Mouse (Mus musculus): Measurements from ENCODE around the gene Fgfr2.

Gene Fgfr2

DNA sequence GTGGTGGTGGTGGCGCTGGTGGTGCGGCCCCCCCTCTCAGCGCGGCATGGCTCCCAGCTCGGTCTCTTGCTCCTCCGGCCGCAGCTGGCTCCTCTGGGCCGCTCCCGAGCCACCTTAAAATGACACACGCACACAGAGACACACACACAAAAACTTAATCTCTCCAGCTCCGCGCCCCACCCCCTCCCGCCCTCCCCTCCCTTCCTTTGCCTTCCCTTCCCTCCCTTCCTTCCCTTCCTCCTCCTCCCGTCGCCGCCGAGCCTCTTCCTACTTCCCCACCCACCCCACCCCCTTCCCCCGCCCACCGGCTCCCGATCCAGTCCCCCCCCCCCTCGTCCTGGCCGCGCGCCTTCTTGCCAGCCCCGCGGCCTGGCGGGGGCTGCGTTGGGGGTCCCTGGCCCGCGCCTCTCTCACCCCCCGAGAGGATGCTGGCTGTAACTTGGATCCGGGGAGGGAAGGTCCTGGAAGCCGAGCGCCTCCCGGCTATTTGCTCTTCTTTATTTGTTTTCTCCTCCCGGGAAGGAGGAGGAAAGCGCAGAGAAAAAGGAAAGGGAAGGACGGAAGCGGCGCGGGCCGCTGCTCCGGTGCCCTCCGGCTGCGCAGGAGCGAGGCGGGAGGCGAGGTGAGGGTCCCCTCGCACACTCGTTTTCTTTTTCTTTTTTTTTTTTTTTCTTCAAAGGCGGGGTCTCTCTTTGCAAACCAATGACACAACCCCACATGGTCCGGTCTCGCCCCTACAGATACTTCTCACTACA lies at the start of gene Fgfr2:
TSS of gene Fgfr2 (minus strand) at position 107 of the 755 bp plus-strand sequence.
- in situ Hi-C loops (cut with MboI, MseI) = no loop called here

DNA sequence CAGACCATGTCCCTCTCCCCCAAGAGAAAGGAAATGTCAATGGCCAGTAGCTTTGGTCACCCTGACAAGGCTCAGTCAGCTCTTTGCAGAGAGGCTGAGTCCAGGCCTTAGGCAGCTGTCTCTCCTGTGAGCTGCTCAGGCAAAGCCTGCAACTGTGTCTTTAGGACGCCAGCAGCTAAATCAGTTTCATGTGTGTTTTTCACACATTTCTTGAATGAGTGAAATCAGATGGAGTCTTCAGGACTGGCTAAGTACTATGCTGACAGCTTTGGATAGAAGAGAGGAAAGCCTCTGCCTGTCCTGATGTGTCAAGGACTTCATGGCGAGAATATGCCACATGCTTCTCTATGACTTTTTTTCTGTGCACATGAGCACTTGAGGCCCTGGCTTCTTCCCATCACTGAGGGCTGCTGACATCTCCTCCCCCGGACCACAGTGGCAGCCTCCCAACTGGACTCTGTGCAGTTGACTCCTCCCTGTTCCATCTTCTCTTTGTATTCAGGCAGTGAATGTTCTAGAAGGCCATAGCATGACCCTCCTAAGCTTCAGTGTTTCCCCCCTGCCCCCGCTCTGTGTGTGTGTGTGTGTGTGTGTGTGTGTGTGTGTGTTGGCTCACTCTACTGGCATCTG lies 48.4 kb upstream of the Fgfr2 start:
- in situ Hi-C loops (cut with MboI, MseI) = no loop called here

DNA sequence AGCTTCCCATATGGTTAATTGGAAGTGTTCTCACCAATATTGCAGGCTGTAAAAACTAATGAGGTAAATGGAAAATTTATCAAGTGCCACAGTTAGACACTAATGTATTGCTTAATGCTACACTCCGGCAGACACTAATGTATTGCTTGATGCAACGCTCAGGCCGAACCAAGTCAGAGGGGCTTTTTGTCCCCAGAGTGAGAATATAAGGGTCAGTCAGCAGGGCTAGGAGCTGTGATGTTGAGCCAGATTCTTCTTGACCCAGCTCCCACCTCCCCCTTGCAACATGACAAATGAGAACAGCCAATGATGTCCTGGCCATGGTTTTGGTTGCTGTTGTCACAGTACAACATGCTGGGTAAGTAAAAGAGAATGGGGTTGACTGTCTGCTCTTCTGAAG lies 45.8 kb upstream of the Fgfr2 start:
- in situ Hi-C loops (cut with MboI, MseI) = no loop called here

DNA sequence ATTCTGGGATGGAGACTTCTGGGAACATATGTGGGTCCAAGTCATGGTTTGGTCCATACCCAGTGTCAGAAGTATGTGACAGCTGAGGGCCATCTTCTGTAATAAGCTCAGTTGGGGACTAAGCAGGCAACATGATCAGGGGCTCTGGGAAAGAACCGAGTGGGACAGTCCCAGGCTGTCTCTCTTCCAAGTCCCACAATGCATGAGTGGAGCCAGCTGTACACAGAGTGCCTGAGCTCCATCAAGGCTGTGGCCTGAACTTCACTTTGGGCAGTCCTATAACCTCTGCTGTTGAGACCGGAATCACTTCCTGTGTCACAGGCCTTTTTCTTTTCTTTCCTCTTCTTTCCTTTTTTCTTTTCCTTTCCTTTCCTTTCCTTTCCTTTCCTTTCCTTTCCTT lies 44.8 kb upstream of the Fgfr2 start:
- in situ Hi-C loops (cut with MboI, MseI) = no loop called here

DNA sequence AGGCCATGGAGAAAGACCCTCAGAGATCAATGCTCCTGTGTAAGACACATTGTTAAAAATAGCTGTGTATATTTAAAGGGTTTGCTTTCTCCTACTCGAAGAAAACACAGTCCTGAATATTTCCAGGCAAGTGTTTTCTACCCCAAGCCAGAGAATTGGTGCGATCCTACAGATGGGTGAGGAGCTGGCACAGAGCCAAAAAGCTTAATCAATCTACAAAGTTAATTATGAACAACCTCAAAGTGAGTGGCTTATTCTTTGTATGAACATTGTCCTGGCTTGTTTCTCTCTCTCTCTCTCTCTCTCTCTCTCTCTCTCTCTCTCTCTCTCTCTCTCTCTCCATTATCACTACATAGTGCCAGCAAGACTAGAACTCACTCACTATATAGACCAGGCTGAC lies 41.6 kb upstream of the Fgfr2 start:
- in situ Hi-C loops (cut with MboI, MseI) = no loop called here

DNA sequence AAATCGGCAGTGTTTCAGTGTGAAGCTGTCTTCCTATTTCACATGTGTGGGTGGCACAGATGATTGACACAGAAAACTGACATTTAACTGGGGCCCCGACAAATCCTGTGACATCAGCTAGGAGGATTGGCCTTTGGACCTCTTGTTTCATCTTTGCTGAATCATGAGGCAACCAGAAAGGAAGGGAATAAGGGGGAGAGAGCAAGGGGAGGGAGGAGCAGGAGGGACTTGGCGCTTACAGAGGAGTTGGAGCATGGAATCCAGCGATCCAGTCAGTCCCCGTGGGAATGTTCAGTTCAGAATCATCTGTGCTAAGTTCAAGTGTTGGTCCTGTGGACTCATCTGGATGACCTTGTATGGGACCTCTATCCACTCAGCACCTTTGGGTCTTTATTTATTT lies 39.9 kb upstream of the Fgfr2 start:
- in situ Hi-C loops (cut with MboI, MseI) = no loop called here

DNA sequence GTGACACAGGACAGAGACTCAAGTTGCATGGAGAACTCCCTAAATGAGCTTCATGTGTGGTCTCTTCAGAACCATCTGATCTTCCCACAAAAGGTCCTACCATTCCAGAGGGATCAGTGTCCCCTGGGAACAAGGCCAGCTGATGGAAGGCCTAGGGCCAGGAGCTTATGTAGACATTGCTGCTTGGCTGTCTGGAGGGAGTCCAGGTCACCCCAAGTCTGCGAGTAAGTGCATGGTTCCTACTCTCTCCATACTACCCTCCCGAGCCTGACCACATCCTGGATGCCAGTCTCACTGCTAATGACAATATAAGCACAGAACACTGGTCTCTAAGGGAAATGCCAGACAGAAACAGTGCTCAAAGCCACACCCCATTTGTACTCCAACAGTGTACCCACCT lies 39.0 kb upstream of the Fgfr2 start:
- in situ Hi-C loops (cut with MboI, MseI) = no loop called here

DNA sequence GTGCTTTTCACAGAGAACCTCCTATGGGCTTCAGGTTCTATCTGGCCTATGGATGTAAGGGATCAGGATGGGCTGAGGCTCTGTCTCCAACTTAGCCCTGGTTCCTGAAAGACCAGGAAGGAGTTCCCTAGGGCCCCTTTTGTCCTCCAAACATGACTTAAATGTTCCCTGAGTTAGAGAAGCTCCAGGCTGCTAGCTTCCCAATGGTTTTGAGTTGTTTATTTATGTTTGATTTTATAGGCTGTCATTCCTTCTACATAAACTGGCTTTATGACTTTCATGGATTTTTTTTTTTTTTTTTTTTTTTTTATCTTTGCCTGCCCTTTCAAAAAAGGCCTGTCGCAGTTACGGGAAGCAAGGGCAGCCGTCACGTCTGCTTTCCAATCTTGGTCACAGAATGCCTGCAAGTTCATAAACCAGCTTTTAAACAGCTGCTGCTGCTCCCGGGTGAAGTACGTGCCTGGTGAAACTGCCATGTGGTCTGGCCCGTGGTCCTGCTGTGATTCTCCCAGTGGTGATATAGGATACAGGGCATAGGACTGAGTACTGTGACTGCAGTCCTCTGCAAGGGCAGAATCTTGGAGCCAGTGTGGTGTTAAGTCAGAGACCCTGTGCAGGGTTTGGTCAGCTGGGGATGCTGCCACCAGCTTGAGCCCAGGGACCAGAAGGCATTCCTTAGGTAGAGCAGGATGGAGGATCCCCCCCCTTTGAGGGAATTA lies 38.4 kb upstream of the Fgfr2 start:
- in situ Hi-C loops (cut with MboI, MseI) = no loop called here

DNA sequence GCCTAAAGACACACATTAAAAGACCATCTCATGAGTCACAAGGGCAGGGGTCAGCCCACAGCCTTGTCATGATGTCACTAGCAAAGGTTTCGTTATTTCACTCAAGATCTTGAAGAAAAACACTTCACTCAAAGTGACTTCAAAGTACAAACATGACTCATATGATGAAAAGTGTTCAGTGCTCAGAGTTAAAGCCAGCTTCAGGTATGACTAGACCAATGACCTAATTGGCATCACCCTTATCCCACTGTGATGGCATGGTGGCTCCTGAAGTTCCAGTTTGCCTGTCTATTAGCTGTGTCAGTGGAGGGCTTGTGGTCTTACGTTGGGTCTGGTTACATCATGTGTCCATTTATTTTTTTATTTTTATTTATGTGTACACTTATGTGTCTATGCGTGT lies 36.4 kb upstream of the Fgfr2 start:
- in situ Hi-C loops (cut with MboI, MseI) = no loop called here

DNA sequence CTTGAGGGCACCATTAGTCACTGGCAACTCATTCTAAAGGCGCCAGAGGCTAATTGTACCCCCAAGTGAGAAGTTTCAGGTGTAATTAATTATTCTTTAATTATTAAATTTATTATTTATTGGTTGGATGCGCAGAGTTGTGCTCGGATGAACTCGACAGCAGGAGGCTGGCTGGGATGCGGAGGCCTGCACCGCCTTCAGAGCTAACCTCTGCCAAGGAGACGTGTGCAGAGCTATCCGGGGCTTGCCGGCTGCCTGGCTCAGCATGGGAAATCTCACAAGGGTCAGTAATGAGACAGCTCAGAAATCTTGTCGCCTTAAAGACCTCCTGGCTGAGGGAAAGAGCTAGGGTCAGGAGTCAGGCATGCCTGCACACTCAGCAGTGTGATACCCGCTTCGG lies 32.5 kb upstream of the Fgfr2 start:
- in situ Hi-C loops (cut with MboI, MseI) = no loop called here

DNA sequence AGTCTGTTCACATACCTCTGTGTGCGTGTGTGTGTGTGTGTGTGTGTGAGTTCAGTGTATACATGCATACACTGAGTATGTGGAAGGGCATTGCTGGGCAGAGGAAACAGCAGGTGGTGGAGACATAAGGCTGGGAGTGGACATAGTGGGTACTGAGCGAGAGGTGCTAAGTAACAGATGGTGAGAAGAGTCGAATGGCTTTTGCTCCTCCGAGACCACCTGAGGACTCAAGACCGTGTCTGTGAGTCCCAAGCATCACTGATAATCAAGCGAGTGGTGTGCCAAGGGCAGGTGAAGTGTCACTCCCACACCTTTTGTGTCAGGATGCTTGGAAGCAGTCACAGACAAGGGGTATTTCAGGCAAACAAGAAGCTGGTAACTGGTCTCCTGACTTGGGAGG lies 31.7 kb upstream of the Fgfr2 start:
- in situ Hi-C loops (cut with MboI, MseI) = no loop called here

DNA sequence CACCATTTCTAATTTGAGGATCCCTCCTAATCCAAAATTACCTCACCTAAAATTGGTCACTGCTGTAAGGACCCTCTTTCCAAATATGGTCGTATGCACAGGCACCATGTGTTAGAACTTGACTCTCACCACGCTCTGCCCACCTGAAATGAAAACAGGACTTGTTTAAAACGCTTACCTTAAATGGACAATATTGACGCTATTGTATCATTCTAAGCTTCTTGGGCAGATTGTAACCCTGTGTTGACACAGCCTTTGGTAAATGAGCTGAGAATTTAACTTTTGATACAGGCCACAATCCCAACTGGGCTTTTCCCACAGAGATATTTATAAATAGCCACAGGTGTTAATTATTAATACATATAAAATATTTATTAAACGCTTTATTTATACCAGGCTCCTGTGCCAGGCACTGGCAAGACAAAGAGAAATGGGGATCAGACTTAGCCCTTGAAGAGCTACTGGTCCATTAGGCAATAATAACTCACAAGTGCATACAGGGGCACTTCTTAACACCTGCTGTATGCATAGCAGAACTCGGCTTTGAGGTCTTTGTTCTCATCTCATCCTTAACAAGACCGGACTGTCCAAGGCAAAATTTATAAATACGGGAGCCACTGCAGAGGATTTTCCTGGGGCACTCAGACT lies 16.7 kb upstream of the Fgfr2 start:
- in situ Hi-C loops (cut with MboI, MseI) = no loop called here

DNA sequence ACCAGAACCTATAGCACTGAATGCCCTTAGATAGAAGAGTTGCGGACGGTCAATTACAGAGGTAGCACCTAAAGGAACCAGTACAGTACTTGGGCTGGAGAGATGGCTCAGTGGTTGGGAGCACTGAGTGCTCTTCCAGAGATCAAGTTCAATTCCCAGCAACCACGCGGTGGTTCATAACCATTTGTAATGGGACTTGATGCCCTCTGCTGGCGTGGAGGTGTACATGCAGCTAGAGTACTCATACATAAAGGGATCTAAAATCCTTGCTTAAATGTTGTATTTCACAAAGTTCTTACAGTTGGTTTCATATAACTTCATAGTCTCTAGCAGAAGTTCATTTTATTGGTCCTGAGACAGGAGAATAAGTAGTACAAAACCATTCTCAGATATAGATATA lies 10.4 kb upstream of the Fgfr2 start:
- in situ Hi-C loops (cut with MboI, MseI) = no loop called here

DNA sequence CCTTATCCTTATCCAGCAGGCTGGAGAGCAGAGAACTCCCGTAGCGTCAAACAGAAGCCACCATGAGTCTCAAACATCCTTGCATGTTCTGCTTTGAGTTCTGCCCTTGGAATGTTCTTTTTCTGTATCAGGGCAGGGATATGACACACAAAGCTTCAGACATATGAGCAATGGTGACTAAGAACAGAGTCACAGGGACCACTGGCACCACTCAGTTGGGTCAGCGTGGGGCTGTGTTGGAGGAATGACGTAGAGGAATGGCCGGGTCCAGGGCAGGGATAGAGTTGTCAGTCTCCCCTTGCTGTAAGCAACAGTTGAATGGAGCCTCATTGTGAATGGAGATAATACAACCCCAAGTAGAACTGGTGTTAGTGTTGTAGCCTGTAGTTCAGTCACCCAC lies 9.6 kb upstream of the Fgfr2 start:
- in situ Hi-C loops (cut with MboI, MseI) = no loop called here

DNA sequence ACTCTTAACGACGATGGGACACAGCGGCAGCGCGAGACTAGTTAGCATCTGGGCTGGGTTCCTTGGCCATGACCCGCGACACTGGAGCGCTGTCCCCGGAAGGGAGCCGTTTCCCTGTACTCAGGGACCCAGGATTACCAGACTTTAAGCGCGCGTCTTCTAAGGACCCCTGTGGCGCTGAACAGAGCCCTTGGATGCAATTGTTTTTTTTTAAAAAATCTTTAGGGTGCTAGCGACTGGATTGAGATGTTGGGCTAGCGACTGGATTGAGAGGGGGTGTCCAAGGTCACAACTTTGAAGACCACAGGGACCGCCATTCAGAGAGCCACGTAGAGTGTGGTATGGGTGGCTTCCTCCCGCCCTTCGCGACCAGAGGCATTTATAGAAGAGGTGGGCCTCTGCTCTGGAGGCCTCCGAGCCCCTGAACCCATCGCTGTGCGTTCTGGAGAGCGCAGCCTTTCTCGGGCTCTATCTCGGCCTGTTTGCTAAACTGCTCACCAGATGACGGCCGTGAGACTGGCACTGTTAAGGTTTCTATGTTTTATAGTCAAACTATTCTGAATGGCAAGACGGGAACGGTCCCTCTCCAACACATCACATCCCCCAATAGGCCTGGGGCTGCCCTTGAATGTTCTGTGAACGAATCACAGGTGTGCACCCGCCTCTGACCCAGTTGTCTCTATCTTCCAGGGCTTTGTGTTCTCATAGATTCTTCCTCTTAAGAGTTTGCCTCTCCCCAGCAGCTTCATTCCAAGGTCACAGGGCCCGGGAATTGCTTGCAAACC lies 1.7 kb upstream of the Fgfr2 start:
- in situ Hi-C loops (cut with MboI, MseI) = no loop called here

DNA sequence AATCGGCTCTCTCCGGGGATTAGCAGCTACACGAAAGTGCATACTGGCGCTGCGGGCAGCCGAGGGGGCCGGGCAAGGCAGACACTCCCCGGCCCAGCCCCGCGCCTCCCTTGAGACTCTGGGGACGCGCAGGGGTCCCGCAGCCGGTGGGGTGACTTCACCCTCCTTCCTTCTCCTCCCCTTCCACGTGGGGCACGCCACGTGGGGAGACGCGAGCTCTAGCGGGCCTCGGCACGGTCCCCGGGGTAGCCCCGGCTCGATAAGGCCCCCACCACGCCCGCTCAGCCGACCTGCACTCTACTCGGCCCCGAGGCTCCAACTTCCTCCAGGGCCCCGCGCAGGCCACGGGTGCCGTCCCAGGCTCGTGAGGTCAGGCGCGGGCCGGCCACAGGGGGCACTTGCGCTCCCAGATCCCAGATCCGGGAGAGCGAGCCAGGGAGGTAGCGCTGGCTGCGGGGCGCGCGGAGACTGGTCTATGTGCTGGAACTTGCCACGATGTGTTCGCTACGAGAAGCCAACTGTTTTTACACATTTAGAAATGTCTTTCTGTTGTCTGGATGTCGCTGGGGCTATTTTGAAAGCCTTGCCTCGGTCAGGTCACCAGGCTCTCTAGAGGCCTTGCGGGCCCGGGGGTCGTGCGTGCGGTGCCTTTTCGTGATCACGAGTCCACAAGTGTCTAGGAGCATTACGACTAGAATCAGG lies 1.0 kb upstream of the Fgfr2 start, which contains the start of gene Ctbp2:
TSS of gene Ctbp2 (minus strand) at position 356 of the 702 bp plus-strand sequence.
- in situ Hi-C loops (cut with MboI, MseI) = no loop called here

DNA sequence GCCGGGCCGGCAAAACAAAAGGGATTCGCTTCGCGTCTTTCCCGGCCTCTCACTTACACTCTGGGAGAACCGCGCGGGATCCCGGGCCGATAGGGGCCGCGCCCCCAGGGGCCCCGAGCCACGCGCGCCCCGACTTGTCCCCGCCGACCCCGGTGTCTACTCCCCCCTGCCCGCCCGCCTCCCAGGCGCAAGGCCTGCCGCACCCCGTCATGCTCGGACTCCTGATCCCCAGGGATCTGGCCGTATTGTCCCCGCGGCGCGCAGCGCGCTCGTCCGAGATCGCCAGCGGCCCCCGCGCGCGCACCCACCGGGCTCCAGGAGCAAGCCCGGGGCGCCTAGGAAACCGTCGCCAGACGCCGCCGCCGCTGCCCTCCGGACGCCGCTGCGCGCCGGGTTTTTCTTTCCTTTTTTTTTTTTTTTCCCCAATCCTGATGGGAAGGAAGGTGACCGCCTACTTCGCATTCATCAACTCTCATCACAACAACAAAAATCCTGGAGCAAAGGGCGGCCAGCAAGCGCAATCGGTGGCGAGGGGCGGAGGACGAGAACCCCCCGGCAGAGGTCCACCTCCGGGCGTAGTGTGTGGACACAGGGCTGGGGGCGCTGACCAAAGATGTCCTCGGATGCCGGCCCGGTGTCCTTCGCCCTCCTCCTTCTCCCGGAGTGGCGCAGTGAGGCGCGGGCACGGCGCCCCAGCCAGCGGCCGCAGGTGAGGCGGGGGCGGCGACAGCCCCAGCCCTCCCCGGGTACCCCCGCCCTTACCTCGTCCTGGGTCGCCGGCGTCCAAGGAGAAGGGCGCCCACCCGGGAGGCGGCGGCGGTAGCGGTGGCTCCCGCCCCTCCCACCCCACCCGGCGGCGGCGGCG lies 539 bp downstream of the Fgfr2 start:
- in situ Hi-C loops (cut with MboI, MseI) = no loop called here

DNA sequence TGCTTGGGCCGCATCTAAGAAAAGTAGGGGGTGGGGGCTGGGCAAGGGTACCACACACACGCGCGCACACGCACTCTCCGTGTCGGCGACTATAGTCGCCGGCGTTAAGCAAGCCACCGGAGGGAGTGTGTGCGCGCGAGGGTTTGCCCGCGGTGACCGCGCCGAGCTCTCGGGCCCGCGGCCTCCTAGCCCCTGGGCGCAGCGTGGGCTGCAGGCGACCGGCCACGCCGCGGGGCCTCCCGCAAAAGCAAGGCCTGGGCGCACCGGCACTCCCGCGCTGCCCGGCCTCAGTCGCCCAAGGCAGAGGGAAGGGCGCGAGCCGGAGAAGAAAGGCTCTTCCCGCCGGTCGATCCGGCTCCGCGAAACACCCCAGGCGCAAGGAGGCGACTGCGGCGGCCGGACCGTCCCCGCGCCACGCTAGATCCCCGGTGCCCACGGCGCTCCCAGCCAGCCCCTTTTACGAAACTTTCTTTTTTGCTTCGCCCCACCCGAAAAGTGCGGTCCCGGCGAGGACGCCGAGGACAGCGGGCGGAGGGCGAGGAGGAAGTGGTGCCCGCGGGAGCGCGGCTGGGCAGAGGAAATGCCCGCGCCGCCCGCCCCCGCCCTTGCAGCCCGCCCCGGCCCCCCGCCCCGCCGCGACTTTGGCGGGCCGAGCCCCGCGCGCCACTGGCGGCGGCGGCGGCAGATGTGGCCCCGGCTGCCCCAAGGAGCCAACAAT lies 1.3 kb downstream of the Fgfr2 start:
- in situ Hi-C loops (cut with MboI, MseI) = no loop called here

DNA sequence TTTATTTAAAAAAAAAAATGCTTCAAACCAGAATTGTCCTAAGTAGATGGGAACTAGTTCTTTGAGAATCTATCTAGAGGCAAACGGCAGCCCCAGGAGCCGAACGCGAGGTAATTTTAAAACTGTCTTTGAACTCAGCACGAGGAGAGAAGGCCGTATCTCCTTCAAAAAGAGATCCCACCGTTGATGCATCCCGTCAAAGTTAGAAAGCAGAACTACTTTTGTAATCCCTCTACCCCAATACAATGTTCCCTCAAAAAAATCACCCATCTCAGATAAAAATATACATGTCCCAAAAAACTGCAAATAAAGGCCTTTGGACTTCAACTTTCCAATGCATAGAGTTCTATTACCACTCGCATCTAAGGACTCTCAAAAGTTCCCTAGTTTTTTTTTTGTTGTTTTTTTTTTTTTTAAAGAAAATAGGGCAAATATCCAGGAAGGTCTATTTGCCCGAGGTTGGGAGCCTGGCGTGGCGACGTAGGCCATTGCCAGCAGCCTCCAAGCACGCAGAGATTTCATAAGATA lies 2.0 kb downstream of the Fgfr2 start:
- in situ Hi-C loops (cut with MboI, MseI) = no loop called here

Data from T-helper 17 cell (primary cell).